Mouse (Mus musculus): ENCODE results near the gene Rph3al. TPM values are rescaled to one million over a fixed set of nuclear protein-coding genes. Genes with fewer than 3 reads are reported as not detected.

Rph3al gene
- polyA plus RNA-seq, 1 experiment from 2014 or later: 1.3 TPM

DNA sequence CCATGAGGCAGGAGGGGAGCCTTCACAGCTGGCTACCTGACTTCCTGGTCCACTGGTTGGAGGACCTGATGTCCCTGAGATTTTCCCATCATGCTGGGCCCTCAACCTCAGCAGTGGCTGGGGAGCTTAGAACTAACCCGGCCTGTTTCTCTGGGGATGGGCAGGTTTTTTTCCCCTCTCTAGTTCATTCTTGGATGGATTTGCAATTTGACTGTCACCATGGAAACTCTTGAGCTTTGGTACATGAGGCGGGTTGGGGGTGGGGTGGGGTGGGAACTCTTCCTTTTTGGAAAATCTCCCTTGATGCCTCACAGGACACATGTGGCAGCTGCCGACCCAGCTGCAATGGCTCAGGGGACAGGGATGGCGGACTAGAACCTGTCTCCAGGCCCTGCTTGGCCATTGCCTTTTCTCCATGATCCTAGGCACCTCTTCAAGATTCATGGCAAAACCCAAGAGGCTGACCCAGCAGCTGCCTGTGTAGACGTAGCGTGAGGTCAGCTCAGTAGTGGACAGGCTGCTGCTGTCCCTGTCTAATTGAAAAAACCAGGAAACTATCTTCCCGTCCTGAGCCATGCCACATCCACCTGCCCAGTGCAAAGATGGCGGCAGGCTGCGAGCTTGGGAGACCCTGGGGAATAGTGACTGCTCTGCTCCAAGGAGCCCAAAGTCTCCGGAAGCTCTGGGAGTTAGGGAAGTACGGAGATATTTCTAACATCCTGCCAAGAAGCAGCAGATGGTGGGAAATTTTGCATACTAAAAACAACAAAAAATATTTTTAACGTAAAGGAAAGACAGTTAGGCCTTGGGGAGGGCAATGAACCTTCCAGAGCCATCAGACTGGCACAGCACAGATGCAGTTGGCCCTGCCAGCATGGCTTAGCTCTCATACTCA is 98.4 kb downstream of the Rph3al start:
- 80% methylated on average over 12 of the region's 12 CpGs for WGBS
- ATAC-seq (ENCODE audit: low read depth): no peak
- Histone ChIP-seq H3K36me3 (ENCODE audit: control insufficient read depth, insufficient read depth, low read length) (no peaks in the 10 kb centered on the region), H3K4me1 (ENCODE audit: control insufficient read depth, insufficient read depth, low read length) (0 out of 2 replicates have a peak, but pooled peaks cover 2% of the 10 kb centered on the region), H3K4me3 (ENCODE audit: low read depth, low read length) (no peak overlapping the region), H3K9me3 (ENCODE audit: control insufficient read depth, low read length) (no peaks in the 10 kb centered on the region), H3K4me2 (ENCODE audit: low read depth, low read length) (no peak overlapping the region), H3K9ac (replicated peaks; ENCODE audit: low read depth, low read length) (no peak overlapping the region), H3K27ac (ENCODE audit: low read depth, low read length) (no peak overlapping the region), H3K27me3 (ENCODE audit: control insufficient read depth, insufficient read depth, low read length) (no peaks in the 10 kb centered on the region)

GRCm38 (mm10) chr11:75838861-75839426 is 99.3 kb downstream of the Rph3al start:
- Histone ChIP-seq H3K4me2 (ENCODE audit: low read depth, low read length) (no peak overlapping the region), H3K9ac (replicated peaks; ENCODE audit: low read depth, low read length) (no peak overlapping the region), H3K27me3 (ENCODE audit: control insufficient read depth, insufficient read depth, low read length) (no peaks in the 10 kb centered on the region), H3K36me3 (ENCODE audit: control insufficient read depth, insufficient read depth, low read length) (no peaks in the 10 kb centered on the region), H3K4me3 (ENCODE audit: low read depth, low read length) (no peak overlapping the region), H3K9me3 (ENCODE audit: control insufficient read depth, low read length) (no peaks in the 10 kb centered on the region), H3K4me1 (ENCODE audit: control insufficient read depth, insufficient read depth, low read length) (0 out of 2 replicates have a peak, but pooled peaks cover 2% of the 10 kb centered on the region), H3K27ac (ENCODE audit: low read depth, low read length) (no peak overlapping the region)
- 68% methylated on average over 10 of the region's 10 CpGs for WGBS
- ATAC-seq (ENCODE audit: low read depth): no peak

GRCm38 (mm10) chr11:75836240-75836610 is 102.0 kb downstream of the Rph3al start:
- Histone ChIP-seq H3K27me3 (ENCODE audit: control insufficient read depth, insufficient read depth, low read length) (no peaks in the 10 kb centered on the region), H3K9ac (replicated peaks; ENCODE audit: low read depth, low read length) (no peak overlapping the region), H3K36me3 (ENCODE audit: control insufficient read depth, insufficient read depth, low read length) (no peaks in the 10 kb centered on the region), H3K9me3 (ENCODE audit: control insufficient read depth, low read length) (no peaks in the 10 kb centered on the region), H3K4me3 (ENCODE audit: low read depth, low read length) (no peak overlapping the region), H3K4me1 (ENCODE audit: control insufficient read depth, insufficient read depth, low read length) (no peaks in the 10 kb centered on the region), H3K27ac (ENCODE audit: low read depth, low read length) (no peak overlapping the region), H3K4me2 (ENCODE audit: low read depth, low read length) (no peak overlapping the region)
- 59% methylated on average over 11 of the region's 11 CpGs for WGBS
- ATAC-seq (ENCODE audit: low read depth): no peak

GRCm38 (mm10) chr11:75835587-75836239 is 102.5 kb downstream of the Rph3al start:
- no peaks in the 10 kb centered on the region for H3K9me3 ChIP-seq (ENCODE audit: control insufficient read depth, low read length)
- H3K27me3 ChIP-seq (ENCODE audit: control insufficient read depth, insufficient read depth, low read length): no peaks in the 10 kb centered on the region
- WGBS: 83% methylated on average over 11 of the region's 11 CpGs
- H3K4me2 ChIP-seq (ENCODE audit: low read depth, low read length): no peak overlapping the region
- ATAC-seq (ENCODE audit: low read depth): no peak
- H3K4me1 ChIP-seq (ENCODE audit: control insufficient read depth, insufficient read depth, low read length): no peaks in the 10 kb centered on the region
- no peak overlapping the region for H3K4me3 ChIP-seq (ENCODE audit: low read depth, low read length)
- H3K9ac ChIP-seq (replicated peaks; ENCODE audit: low read depth, low read length): no peak overlapping the region
- H3K27ac ChIP-seq (ENCODE audit: low read depth, low read length): no peak overlapping the region
- H3K36me3 ChIP-seq (ENCODE audit: control insufficient read depth, insufficient read depth, low read length): no peaks in the 10 kb centered on the region

GRCm38 (mm10) chr11:75833081-75833480 is 105.1 kb downstream of the Rph3al start:
- H3K36me3 ChIP-seq (ENCODE audit: control insufficient read depth, insufficient read depth, low read length): no peaks in the 10 kb centered on the region
- no peak for ATAC-seq (ENCODE audit: low read depth)
- no peaks in the 10 kb centered on the region for H3K9me3 ChIP-seq (ENCODE audit: control insufficient read depth, low read length)
- no peaks in the 10 kb centered on the region for H3K4me1 ChIP-seq (ENCODE audit: control insufficient read depth, insufficient read depth, low read length)
- WGBS: 85% methylated on average over 6 of the region's 6 CpGs
- H3K27ac ChIP-seq (ENCODE audit: low read depth, low read length): no peak overlapping the region
- H3K27me3 ChIP-seq (ENCODE audit: control insufficient read depth, insufficient read depth, low read length): no peaks in the 10 kb centered on the region
- no peak overlapping the region for H3K4me3 ChIP-seq (ENCODE audit: low read depth, low read length)
- H3K4me2 ChIP-seq (ENCODE audit: low read depth, low read length): no peak overlapping the region
- no peak overlapping the region for H3K9ac ChIP-seq (replicated peaks; ENCODE audit: low read depth, low read length)

DNA sequence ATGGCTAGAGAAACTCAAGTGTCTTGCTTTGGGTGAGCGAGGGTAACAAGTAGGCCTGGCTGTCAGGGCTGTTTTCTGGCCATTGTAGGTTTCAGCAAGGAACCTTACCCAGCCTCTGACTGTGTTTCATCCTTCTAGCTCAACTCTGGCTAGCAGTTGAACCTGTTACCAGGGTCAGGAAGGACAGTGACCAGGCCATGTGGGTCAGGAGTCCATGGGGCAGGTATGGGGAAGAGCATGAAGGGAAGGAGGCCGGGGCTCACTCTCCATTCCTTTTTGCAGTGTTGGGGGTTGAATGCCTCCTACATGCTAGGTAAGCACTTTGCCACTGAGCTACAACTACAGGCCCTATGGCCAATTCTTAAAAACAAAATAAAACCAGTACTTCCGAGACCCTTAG is 107.8 kb downstream of the Rph3al start:
- no peak for ATAC-seq (ENCODE audit: low read depth)
- Histone ChIP-seq H3K4me3 (ENCODE audit: low read depth, low read length) (no peak overlapping the region), H3K4me1 (ENCODE audit: control insufficient read depth, insufficient read depth, low read length) (no peaks in the 10 kb centered on the region), H3K4me2 (ENCODE audit: low read depth, low read length) (no peak overlapping the region), H3K9ac (replicated peaks; ENCODE audit: low read depth, low read length) (no peak overlapping the region), H3K9me3 (ENCODE audit: control insufficient read depth, low read length) (no peaks in the 10 kb centered on the region), H3K36me3 (ENCODE audit: control insufficient read depth, insufficient read depth, low read length) (no peaks in the 10 kb centered on the region), H3K27ac (ENCODE audit: low read depth, low read length) (no peak overlapping the region), H3K27me3 (ENCODE audit: control insufficient read depth, insufficient read depth, low read length) (no peaks in the 10 kb centered on the region)
- WGBS: 94% methylated on average over 3 of the region's 3 CpGs

DNA sequence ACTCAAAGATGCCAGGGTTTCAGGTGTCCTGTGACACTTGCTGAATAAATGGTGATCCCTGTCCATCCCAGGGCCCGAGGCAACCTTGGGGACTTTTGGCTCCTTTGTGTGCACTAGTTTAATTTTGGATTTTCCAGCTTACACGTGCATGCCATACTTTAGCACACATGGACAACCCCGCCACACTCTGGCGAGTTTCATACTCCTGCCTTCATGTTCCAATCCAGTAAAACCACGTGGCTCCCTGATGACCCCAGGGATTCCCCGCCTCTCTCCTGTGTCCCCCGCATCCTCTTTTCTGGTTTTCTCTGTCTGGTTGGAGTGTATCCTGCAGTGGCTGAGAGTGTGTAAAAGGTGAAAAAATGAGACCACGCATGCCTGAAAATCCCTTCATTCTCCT is 110.8 kb downstream of the Rph3al start:
- H3K27ac ChIP-seq (ENCODE audit: low read depth, low read length): no peak overlapping the region
- H3K4me2 ChIP-seq (ENCODE audit: low read depth, low read length): no peak overlapping the region
- ATAC-seq (ENCODE audit: low read depth): no peak
- no peaks in the 10 kb centered on the region for H3K9me3 ChIP-seq (ENCODE audit: control insufficient read depth, low read length)
- no peak overlapping the region for H3K4me3 ChIP-seq (ENCODE audit: low read depth, low read length)
- WGBS: 88% methylated on average over 8 of the region's 8 CpGs
- no peak overlapping the region for H3K9ac ChIP-seq (replicated peaks; ENCODE audit: low read depth, low read length)
- H3K36me3 ChIP-seq (ENCODE audit: control insufficient read depth, insufficient read depth, low read length): no peaks in the 10 kb centered on the region
- H3K27me3 ChIP-seq (ENCODE audit: control insufficient read depth, insufficient read depth, low read length): no peaks in the 10 kb centered on the region
- no peaks in the 10 kb centered on the region for H3K4me1 ChIP-seq (ENCODE audit: control insufficient read depth, insufficient read depth, low read length)

DNA sequence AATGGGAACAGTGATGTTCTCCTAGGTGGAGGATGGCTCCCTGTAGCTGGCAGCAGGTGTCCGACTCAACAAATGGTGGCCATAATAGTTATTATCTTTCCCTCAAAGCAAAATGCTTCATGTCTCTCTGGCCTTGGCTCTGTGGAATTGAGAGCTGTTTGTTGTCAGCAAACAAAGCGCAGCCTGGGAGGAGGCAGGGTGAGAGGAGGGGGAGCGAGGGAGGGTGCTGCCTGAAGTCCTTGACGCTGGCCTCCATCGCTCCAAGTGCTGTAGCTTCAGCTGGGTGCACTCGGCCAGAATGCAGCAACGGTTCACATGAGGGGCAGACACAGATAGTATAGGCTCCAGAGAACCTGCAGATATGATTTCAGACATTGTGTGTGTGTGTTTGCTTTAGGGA is 114.7 kb downstream of the Rph3al start:
- Histone ChIP-seq H3K4me2 (ENCODE audit: low read depth, low read length) (no peak overlapping the region), H3K4me3 (ENCODE audit: low read depth, low read length) (no peak overlapping the region), H3K9ac (replicated peaks; ENCODE audit: low read depth, low read length) (no peak overlapping the region), H3K36me3 (ENCODE audit: control insufficient read depth, insufficient read depth, low read length) (no peaks in the 10 kb centered on the region), H3K9me3 (ENCODE audit: control insufficient read depth, low read length) (no peaks in the 10 kb centered on the region), H3K27me3 (ENCODE audit: control insufficient read depth, insufficient read depth, low read length) (no peaks in the 10 kb centered on the region), H3K27ac (ENCODE audit: low read depth, low read length) (no peak overlapping the region), H3K4me1 (ENCODE audit: control insufficient read depth, insufficient read depth, low read length) (no peaks in the 10 kb centered on the region)
- WGBS: 59% methylated on average over 7 of the region's 7 CpGs
- no peak for ATAC-seq (ENCODE audit: low read depth)

DNA sequence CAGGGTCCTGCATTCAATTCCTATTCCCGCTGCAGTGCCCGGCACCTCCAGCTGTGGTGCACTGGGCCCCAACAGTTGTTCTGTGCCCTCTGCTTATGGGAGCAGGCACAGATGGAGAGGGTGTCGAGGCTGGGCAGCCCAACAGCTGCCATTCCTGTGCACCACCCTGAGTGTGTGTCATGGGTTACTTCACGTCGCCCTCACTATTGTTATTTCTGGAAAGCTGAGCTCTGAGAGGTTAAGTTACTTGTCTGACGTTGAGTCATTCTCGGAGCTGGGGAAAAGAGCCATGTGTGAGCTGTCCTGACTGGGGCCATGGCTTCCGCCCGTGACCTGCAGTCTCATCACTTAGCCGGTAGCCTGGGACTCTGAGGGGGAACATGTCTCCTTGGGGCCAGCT is 125.1 kb downstream of the Rph3al start:
- H3K4me1 ChIP-seq (ENCODE audit: control insufficient read depth, insufficient read depth, low read length): no peaks in the 10 kb centered on the region
- 64% methylated on average over 10 of the region's 10 CpGs for WGBS
- no peak overlapping the region for H3K27ac ChIP-seq (ENCODE audit: low read depth, low read length)
- no peaks in the 10 kb centered on the region for H3K27me3 ChIP-seq (ENCODE audit: control insufficient read depth, insufficient read depth, low read length)
- no peak overlapping the region for H3K9ac ChIP-seq (replicated peaks; ENCODE audit: low read depth, low read length)
- no peak for ATAC-seq (ENCODE audit: low read depth)
- no peak overlapping the region for H3K4me3 ChIP-seq (ENCODE audit: low read depth, low read length)
- no peak overlapping the region for H3K4me2 ChIP-seq (ENCODE audit: low read depth, low read length)
- H3K9me3 ChIP-seq (ENCODE audit: control insufficient read depth, low read length): no peaks in the 10 kb centered on the region
- no peaks in the 10 kb centered on the region for H3K36me3 ChIP-seq (ENCODE audit: control insufficient read depth, insufficient read depth, low read length)
